Mouse (Mus musculus): Measurements from ENCODE around the gene Rabgap1l.

Rabgap1l gene

DNA sequence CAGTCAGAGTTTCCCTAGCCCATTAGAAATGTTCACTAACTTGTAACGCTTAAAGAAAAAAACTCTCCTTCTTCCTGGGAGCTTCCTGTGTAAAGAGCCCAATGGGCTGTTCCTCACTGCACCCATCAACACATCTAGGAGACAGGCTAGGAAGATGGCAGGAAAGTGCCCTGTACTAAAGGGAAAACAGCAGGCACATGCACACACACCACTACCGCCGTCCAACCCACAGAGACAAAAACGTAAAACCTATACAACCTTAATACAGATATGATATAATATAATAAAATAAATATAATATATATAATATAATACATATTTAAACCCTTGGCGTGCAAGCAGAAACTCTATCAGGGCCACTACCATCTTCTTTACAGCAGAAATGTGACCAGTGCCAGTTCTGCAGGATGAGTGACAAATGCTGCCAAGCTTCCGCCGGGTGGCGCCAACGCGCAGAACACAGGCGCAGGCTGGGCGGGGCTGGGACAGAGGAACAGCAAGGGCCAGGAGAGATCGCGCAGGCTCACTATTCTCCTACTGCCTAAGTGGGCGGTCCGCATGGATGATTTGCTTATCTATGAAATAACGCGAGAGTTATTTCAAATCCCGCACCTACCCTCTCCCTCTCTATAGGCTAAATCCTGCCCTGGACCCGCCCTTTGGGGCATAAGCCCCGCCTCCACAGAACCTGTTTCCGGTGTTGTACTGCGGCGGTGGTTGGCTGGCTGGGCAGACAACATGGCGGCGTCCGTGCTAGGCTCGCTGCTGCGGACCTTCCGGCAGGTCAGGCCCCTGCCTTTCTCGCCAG is 598.3 kb downstream of the Rabgap1l start, which contains the start of gene Mrps14:
Gene Mrps14, plus strand, starts transcription at position 687 of the 808 bp plus-strand sequence.
- DNase-seq (ENCODE audit: low spot score in 2 of 2) = peak; percentile 98 to 99

DNA sequence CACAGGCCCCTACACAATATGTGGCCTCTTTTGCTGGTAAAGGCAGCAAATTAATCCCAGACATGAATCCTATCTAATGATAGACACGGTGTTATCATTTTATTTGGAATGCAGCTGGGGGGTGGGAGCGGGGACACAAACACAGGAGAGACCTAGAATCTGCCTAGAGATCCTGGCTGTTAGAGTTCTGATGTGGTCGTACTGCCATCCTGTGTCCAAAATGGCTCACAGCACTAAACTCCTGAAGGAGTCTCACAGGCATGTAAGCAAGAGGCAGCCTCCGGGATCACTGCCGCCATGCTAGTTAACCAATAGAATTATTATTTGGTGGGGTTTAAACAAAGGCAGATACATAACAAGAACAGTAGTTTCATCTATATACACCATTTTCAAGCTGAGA is 608.5 kb downstream of the Rabgap1l start:
- DNase-seq (ENCODE audit: low spot score in 2 of 2) = peak in 1 of 2 experiments; percentile 30

DNA sequence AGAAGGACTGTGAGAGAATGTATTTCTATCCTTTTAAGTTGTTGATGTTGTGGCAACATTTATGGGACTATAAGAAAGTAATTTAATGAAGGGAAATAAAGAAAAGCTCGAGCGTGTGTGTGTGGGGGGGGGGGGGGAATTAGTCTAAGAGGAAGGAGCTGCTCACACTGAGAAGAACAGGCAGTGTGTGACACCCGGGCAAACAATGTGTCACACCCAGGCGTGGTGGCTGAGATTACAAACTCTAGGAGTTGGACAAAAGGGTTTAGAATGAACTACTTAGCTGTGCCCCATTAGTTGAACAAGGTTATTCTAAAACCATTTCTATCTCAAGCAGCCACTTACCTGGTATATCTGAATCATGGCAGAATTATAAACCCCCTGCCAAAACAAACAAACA is 611.8 kb downstream of the Rabgap1l start:
- DNase-seq (ENCODE audit: low spot score in 2 of 2) = no peak

DNA sequence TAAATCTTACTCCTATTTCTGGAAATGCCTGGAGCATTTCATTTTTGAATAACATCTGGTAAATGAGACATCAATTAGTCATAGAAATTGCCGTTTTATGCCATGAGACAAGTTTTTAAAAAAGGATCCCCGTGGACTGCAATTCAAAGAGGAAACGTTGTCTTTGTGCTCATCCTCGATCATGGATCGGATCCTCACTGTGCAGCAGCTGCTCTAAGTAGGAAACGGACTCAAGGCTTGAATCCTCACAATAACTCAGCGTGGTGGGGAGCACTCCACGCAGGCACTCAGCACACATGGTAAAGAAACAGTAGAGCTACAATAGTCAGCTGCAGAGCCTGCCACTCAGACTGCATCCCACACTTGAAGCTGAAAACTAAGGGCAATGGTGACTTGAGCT is 616.1 kb downstream of the Rabgap1l start:
- DNase-seq (ENCODE audit: low spot score in 2 of 2) = no peak
